Mouse (Mus musculus): ENCODE measurements around the gene Gsg1l. TPM values are rescaled to one million over a fixed set of nuclear protein-coding genes. Genes with fewer than 3 reads are reported as not detected.

The Gsg1l gene
- total RNA-seq (2021), result 10 to 100 TPM; 78.1 to 85.0 TPM

DNA sequence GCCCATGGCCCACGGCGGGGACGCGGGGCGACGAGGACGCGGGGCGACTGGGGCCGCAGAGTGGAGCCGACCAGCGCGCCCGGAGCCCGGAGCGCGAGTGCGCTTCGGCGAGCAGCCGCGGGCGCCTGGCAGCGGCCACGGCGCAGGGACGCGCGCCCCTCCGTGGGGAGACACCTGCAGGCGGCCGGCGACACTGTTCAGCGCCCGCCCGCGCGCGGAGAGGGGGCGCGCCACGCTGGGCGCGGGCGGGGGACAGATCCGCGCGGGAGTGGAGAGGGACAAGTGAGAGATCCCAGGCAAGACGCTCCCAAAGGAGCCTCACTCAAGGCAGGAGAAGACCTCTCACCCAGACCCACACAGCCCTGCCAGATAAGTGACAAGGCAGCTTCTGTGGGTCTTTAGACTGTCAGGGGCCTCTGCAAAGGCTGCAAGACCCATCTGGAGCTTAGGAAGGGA lies at the start of gene Gsg1l:
Gene Gsg1l (minus strand): TSS at position 126 of the 456 bp plus-strand sequence.
- intact Hi-C loops (cut with DNase I), result loop anchor here (2.0 to 10.0 kb wide), 4 partner anchors 120 to 408 kb away; no protein-coding TSS in a partner anchor
- peak; percentile 47 to 77 for DNase-seq (ENCODE audit: low spot score in 2 of 2)

DNA sequence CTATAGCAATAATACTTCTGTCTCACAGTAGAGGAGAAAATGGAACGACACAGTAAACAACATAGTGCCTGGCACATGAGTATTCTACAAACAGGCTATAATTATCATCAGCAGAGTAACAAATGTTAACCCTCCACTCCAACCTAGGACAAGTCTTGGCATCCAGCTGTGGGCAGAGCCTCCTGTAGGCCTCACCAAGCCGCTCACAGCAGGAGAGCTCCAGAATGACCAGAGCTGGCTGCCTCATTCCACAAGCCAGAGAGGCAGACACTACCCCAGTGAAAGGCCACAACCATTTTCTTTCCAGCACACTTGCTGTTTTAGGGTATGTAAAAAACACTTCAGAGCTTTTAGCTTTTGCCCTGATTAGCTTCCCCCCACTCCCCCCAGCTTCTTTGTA lies 45.5 kb upstream of the Gsg1l start:
- DNase-seq (ENCODE audit: low spot score in 2 of 2), result no peak
- intact Hi-C loops (cut with DNase I), result no loop called here

DNA sequence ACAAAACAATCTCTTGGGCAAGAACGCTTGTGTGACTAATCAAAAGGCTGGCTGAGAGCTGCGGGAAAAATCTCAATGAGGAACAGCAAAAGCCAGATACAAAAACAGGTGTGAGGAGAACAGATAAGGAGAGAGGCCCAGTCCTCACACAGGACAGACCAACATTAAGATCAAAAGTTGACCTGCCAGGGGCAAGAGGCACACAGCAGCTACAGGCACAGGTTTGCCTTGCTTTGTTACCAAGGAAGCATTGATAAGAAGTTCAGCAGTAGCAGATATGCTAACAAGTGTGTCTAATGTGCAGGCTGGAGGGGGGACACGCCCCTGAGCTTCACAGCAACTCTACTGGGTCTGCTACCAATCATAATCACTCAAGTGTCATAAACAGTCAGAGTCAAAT lies 44.3 kb upstream of the Gsg1l start:
- intact Hi-C loops (cut with DNase I), result no loop called here
- no peak for DNase-seq (ENCODE audit: low spot score in 2 of 2)

DNA sequence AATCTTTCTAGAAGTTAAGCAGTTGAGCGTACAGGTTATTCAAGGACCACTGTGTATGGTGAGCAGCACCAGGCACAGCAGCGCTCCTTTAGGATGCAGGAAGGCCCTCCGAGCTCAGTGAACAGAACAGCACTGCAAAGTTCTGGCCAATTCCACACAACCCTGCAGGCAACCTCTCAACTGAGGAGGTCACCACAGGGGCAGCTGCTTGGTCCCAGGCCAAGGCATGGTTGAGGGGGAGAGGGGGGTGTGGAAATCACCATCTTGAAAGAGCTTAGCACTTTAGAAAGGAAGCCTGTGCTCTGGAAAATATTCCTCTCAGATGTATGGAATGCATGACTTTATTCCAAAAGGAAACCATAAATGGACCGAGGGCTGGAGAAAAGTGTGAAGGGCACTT lies 39.3 kb upstream of the Gsg1l start:
- no peak for DNase-seq (ENCODE audit: low spot score in 2 of 2)
- intact Hi-C loops (cut with DNase I), result no loop called here

DNA sequence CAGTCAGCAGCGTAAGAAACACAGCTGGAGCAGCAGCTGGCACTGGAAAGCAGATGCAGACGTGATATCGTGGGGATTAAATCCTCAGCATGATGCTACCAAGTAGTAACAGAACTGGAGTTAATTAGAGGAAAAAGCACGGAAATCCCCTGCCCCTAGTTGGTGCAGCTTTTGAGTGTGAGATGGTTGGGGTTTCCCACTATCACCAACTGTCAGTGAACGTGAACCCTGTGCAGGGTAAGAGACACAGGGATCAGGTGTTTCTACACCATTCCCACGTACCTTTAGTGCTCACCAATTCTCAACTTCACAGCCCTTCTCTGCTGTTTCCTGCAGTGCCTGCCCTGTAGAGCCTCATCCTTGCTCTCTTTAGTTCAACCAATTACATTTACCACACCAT lies 37.6 kb upstream of the Gsg1l start:
- no peak for DNase-seq (ENCODE audit: low spot score in 2 of 2)
- intact Hi-C loops (cut with DNase I), result no loop called here

DNA sequence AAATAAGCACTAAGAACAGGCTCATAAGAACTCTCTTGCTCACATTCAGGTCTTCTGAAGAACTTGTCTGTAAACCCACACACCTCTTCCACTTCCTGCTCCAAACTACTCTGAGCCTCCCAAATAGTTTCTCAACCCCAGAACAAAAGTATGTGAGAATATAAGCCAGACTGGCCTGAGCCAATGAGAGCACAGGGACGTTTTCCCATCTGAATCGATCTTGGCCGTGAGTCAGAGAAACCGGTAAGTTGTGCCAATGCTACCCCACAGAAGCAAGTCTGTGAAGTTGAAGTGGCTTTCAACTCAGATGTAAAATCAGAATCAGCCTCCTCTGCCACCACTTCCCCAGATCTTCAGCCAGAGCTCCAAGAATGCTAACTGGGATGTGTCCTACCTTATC lies 31.1 kb upstream of the Gsg1l start:
- intact Hi-C loops (cut with DNase I), result no loop called here
- DNase-seq (ENCODE audit: low spot score in 2 of 2), result no peak

DNA sequence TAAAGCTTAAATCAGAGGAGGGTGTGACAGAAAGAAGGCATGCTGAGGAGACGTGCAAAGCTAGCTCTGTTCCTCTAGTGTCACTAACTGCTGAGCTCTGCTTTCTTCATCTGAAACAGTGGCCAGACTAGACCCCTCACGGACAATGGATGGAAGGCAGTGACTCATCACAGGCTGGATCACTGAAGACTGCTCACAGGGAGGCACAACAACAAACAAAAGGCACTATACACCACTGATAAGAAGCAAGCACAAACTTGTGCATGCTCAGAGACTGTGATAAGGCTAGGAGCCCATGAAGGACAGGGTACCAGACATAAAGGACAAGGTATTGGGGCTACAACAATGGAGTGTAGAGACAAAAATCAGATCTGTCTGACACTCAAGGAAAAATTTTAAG lies 29.0 kb upstream of the Gsg1l start:
- intact Hi-C loops (cut with DNase I), result no loop called here
- no peak for DNase-seq (ENCODE audit: low spot score in 2 of 2)

DNA sequence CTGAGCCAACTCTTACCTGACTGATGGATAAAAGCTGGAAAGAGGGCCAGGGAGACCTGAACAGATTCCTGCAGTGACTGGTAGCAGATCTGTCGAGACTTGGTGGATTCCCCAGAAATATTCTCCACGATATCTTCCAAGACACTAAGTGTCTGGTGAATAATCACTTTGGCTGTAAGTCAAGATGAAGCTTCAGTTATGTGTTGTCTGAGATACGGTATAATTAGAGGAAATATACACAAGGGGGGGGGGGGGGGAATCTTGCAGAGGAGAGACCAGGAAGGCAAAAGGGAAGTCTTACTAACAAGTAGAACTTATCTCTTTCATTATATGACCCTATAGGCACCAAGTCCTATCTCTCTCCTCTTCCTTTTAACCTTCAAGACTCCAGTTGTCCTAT lies 27.7 kb upstream of the Gsg1l start:
- intact Hi-C loops (cut with DNase I), result no loop called here
- no peak for DNase-seq (ENCODE audit: low spot score in 2 of 2)

DNA sequence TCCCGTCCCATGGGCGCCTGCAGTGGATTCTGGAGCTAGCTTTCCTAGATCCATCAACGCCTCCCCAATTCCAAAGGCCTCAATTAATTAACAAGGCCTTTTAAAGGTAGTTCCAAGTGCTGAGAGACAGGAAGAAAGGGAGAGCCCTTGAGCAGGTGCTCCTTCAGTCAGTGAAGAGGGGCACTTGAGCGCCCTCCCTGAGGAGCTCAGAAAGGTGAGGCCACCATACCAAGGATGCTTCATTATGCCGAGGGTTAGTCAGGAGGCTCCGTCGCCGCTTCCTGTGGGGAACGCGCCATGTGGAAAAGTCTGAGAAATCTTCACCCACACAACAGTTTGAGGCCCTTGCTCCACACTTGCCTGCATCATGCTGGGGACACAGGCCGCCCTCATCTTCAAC lies 18.2 kb upstream of the Gsg1l start:
- intact Hi-C loops (cut with DNase I), result no loop called here

DNA sequence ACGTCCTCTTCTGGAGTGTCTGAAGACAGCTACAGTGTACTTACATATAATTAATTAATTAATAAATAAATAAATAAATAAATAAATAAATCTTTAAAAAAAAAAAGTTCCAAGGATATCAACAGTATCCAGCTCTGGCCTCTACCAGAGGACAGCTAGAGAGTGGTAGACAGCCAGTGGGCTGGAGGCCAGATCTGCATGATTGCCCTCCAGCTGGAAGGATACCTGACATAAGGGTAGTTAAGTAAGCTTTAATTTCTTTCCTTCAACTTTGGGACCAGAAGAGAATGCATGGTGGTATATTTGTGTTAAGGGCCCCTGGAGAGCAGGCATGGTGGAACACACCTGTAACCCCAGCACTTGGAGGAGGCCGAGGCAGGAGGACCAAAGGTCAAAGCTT lies 17.6 kb upstream of the Gsg1l start:
- no peak for DNase-seq (ENCODE audit: low spot score in 2 of 2)
- intact Hi-C loops (cut with DNase I), result no loop called here

More for the DNA sequence above, 18.2 kb upstream of the Gsg1l start:
- DNase-seq (ENCODE audit: low spot score in 2 of 2), result no peak

DNA sequence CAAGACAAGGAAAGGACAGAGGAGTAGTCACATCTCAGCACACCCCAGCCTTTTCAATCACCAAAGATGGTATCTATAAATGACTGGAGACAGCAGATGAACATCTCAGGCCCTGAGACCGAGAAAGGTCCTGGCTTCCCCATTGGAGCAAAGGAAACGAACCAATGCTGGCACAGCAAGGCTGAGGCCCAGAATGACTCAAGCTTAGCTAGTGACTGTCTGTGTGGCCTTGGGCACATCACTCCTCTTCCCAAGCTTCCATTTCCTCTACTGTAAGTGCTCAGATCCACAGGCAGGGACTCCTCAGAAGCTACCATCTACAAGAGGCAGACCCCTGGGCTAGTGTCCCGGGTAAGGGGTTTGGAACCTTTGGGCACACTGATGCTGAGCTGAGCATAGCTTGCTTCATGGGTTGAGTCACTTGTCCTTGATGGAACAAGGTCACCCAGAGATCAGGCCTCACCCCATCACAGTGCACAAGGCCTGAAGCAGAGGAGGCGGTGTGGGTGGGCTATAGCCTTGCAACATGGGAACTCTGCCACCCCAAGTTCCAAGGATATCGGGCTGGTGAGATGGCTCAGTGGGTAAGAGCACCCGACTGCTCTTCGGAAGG lies 17.1 kb upstream of the Gsg1l start:
- peak in 1 of 2 experiments; percentile 1 for DNase-seq (ENCODE audit: low spot score in 2 of 2)
- intact Hi-C loops (cut with DNase I), result no loop called here

DNA sequence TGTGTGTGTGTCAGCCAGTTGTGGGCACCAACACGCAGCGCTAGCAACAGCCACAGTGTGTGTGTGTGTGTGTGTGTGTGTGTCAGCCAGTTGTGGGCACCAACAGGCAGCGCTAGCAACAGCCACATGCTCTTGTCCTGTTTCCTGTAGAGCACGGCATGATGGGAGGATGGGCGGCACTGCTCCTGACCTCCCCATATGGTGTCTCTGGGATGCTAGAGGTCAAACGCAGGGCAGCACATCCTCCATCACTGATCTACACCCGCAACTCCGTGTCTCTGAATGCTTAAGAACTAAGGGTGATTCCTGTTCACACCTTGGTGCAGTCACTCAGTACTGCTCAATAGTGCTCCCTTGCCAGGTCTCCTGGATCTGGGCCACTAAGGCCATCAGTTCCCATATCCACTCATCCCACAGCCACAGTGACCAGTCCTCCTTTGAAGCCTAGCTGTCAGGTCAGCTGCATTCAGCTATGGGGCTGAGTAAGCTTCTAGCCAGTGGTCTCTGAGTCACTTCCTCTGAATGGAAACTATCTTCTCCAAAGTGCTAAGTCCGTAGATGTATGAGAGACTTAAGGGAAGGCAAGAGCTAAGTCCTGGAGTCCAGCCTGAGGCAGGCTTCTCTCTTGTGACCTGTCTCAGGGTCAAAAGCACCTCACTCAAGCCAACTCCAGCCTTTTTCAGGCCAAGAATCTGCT lies 15.2 kb upstream of the Gsg1l start:
- intact Hi-C loops (cut with DNase I), result no loop called here

DNA sequence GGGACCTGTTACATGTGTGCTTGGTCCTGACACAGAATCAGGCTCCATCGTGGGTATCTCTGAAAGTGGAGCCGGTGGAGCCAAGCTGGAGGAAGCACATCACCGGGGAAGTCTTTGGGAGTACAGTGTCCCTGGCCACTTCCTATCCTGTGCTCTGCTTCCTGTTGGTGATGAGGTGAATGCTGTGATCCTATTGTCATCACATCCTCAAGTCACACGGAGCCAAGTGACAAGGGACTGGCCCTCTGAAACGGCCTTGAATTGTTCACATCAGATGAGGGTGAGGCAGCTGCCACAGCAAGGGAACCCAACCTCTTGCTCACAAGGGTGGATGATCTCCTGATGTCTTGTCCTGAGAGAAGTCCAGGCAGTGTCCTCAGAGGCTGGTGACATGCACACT lies 14.4 kb upstream of the Gsg1l start:
- intact Hi-C loops (cut with DNase I), result no loop called here
- DNase-seq (ENCODE audit: low spot score in 2 of 2), result no peak

More for the DNA sequence above, 15.2 kb upstream of the Gsg1l start:
- no peak for DNase-seq (ENCODE audit: low spot score in 2 of 2)

DNA sequence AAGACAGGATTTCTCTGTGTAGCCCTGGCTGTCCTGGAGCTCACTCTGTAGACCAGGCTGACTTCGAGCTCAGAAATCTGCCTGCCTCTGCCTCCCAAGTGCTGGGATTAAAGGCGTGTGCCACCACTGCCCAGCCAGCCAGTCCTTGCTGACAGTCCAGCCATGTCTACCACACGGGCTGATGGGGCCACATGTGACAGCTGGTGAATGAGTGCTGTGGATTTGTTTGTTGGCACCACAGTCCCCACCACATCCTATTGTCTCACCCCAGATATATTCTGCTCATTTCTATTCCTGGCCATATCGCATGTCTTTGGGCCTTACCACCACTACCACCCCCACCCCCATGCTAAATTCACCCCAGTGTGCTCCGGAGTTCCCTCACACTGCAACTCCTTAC lies 12.5 kb upstream of the Gsg1l start:
- no peak for DNase-seq (ENCODE audit: low spot score in 2 of 2)
- intact Hi-C loops (cut with DNase I), result no loop called here

DNA sequence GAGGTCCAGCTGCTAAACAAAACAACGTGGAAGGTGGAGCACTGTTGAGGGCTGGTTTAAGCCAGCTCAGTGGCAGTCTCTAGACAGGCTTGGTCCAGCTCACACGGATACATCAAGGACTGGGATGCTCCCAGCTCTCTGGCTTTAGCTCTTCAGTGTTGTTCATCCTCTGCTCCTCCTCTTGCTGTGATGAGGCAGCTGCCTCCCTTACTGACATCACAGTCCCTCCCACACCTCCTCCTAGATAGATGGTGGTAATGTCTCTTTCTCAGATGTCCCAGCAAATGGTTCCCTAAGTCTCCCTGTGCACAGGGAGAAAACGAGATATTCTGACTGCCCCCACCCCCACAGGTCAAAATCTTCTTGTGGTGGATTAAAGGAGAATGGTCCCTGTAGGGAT lies 11.0 kb upstream of the Gsg1l start:
- intact Hi-C loops (cut with DNase I), result no loop called here
- DNase-seq (ENCODE audit: low spot score in 2 of 2), result no peak

DNA sequence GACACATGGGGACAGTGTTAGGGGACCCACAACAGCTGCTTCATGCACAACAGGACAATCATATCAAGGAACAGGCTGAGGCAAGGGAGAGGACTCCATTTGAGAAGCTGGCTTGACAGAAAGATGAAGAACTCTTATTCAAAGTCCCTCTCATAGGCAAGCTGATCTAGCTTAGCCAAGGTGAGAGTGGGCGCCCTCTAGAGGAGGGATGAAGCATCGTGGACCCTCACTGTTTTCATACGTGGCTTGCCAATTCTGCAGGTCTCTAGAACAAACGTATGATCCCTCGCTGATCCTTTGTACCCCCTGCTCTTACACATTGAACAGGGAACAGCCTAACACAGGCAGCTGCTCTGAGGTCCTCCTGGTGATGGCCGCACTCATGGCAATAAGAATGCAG lies 7.6 kb upstream of the Gsg1l start:
- intact Hi-C loops (cut with DNase I), result loop anchor here (5.0 to 10.0 kb wide), 2 partner anchors 342 to 415 kb away; no protein-coding TSS in a partner anchor
- DNase-seq (ENCODE audit: low spot score in 2 of 2), result peak; percentile 52 to 55

DNA sequence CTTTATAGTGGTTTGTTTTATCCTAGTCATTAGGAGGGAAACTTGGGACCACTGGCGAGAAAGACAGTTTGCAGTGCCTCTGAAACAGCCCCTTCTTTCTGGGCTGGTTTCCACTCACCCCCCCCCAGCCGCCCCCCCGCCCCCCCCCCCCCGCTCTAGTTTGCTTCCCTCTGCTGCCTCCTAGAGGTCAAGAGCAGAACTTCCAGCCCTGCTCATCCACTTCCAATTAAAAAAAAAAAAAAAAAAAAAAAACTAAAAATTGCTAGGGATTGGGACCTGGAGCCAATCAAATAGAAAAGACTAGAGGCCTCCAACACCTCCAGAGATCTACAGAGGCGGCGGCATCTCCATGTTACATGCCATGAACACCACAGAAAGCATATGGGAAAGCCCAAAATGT lies 5.9 kb upstream of the Gsg1l start:
- intact Hi-C loops (cut with DNase I), result loop anchor here (5.0 to 10.0 kb wide), 2 partner anchors 341 to 413 kb away; no protein-coding TSS in a partner anchor
- DNase-seq (ENCODE audit: low spot score in 2 of 2), result no peak

DNA sequence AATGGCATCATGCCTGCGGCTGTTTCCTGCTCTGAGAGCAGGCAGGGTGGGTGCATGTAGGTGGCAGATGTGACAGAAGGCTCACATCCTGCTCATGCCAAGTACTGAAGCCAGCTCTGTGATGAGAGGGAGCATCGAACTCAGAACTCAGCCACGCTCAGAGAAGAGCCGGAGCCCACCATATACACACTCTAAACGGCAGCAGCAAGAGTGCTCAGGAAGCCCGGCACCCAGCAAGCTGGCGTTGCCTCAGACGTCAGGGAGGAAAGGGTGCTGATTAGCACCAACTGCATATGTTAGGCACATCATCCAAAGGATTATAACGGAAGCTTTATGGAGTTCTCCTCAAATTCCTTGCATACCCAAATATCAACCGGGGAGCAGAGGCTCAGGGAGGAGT lies 5.4 kb upstream of the Gsg1l start:
- intact Hi-C loops (cut with DNase I), result loop anchor here (5.0 to 10.0 kb wide), 2 partner anchors 340 to 413 kb away; no protein-coding TSS in a partner anchor
- no peak for DNase-seq (ENCODE audit: low spot score in 2 of 2)

DNA sequence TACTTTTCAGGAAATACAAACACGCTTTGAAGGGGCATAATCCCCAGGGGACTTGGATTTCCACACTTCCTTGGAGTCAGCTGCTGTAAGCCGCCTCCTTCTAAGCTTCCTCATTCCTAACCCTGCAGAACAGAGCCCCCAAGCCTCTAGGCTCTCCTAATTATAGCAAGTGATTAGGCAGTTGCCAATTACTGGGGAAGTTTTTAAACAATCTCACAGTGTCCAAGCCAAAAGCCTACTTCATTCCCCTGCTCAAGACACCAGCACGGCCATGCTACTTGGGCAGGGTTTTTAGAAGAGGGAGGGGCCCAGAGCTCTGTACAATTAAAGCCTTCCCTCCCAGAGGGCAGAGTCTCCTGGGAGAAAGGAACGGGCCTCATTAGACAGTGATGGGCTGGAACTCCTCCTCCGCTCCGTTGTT lies 4.1 kb upstream of the Gsg1l start:
- intact Hi-C loops (cut with DNase I), result loop anchor here (5.0 to 10.0 kb wide), 2 partner anchors 339 to 412 kb away; no protein-coding TSS in a partner anchor
- no peak for DNase-seq (ENCODE audit: low spot score in 2 of 2)

DNA sequence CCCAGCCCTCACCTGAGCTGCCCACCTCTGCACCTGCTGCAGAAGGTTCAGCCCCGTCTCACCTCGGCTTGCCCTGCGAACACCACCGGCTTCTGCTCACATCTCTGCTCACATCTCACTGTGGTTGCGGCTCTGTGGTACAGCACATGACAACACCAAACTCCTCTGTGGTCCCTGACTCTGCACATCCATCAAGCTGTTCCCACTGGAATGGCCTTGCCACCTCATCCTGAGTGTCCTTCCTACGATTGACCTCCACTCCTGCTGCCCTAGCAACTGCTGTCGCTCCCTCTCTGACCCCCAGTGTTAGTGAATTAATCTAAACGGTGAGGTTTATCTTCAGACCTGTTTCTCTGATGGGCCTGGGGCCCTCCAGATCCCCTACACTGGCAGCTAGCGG lies 2.9 kb upstream of the Gsg1l start:
- DNase-seq (ENCODE audit: low spot score in 2 of 2), result no peak
- intact Hi-C loops (cut with DNase I), result loop anchor here (2.0 to 10.0 kb wide), 3 partner anchors 198 to 410 kb away; no protein-coding TSS in a partner anchor

DNA sequence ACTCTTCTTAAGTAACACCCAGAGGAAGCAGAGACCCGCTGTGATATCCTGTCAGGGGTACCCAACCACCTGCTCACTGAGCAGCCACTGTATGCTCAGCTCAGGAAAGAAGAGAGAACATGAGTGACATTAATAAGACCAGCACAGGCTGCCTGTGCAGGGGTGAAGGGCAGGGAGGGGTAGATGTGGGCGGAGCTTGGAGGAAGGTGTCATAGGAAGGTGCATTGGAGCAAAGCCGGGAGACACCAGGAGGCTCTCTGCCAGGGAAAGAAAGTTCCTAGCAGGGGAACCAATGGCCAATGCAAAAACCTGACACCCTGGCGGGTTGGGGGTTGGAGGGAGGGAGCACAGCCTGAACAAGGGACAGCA lies 1.8 kb upstream of the Gsg1l start:
- intact Hi-C loops (cut with DNase I), result loop anchor here (2.0 to 10.0 kb wide), 5 partner anchors 122 to 409 kb away; no protein-coding TSS in a partner anchor
- no peak for DNase-seq (ENCODE audit: low spot score in 2 of 2)

Measured in left cerebral cortex, postnatal 36 days (tissue).